Mouse (Mus musculus): ENCODE results near the gene Gm10184. TPM values are rescaled to one million over a fixed set of nuclear protein-coding genes. Genes with fewer than 3 reads are reported as not detected.
"Not testable (repeated sequence)": the region's sequence is repeated elsewhere in the genome, so short reads cannot be mapped to it uniquely, and the experiment has no call there.

Gm10184 gene
- 13.6 and 16.4 TPM in 2 replicates for polyA plus RNA-seq (2014; fragmentation: Nextera tagmentation; extraction: Ambion mirVana)

DNA sequence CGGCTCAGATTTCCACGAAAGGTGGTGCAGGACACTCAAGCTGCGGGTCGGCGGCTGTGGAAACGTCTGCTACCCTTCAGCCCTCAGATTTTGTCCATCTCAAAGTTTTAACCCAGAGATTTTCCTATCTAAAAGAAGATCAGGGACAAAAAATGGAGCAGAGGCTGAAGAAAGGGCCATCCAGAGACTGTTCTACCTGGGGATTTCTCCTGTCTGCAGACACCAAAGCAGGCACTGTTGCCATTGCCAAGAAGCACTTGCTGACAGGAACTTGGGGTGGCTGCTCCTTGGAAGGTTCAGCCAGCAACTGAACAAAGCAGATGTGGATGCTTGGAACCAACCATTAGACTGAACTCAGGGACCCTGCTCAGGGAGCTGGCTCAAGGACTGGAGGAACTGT, at the start of gene Gm10184:
TSS of gene Gm10184 (minus strand) at position 101 of the 400 bp plus-strand sequence.
- H3K9ac ChIP-seq (replicated peaks; ENCODE audit: low read depth, low read length): no peak within 1 kb of the TSS
- no peak within 1 kb of the TSS for H3K4me3 ChIP-seq (ENCODE audit: low read depth, low read length)
- no peaks in the 10 kb centered on the region for H3K27me3 ChIP-seq (ENCODE audit: control insufficient read depth, insufficient read depth, low read length)
- no peak for ATAC-seq (ENCODE audit: low read depth)
- H3K27ac ChIP-seq (ENCODE audit: low read depth, low read length): no peak within 1 kb of the TSS
- H3K9me3 ChIP-seq (ENCODE audit: control insufficient read depth, low read length): no peaks in the 10 kb centered on the region
- no peaks in the 10 kb centered on the region for H3K4me1 ChIP-seq (ENCODE audit: control insufficient read depth, insufficient read depth, low read length)
- no peaks in the 10 kb centered on the region for H3K36me3 ChIP-seq (ENCODE audit: control insufficient read depth, insufficient read depth, low read length)
- 92% methylated on average over 6 of the region's 6 CpGs for WGBS
- H3K4me2 ChIP-seq (ENCODE audit: low read depth, low read length): no peak within 1 kb of the TSS

DNA sequence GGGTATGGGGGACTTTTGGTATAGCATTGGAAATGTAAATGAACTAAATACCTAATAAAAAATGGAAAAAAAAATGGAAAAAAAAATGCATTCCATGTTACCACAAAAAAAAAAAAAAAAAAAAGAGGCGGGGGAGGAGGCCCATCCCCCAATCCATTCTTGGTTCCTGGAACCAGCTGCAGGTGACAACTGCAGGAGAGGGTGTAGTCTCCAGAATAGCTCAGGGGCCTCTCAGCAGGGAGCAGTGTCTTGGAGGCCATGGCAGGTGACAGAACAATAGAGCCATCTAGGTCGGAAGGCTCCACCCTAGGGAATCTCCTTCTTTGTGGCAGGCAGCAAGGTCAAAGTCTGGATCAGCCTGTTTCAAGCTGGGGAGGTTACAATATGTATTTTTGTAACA, 23.7 kb upstream of the Gm10184 start:
- ATAC-seq (ENCODE audit: low read depth): no peak
- H3K27ac ChIP-seq (ENCODE audit: low read depth, low read length): no peak overlapping the region
- WGBS: 20% methylated on average over 1 of the region's 2 CpGs

GRCm38 (mm10) chr17:89907686-89908085, 2.6 kb downstream of the Gm10184 start:
- no peaks in the 10 kb centered on the region for H3K27me3 ChIP-seq (ENCODE audit: control insufficient read depth, insufficient read depth, low read length)
- no peak for ATAC-seq (ENCODE audit: low read depth)

More for the DNA sequence above, 23.7 kb upstream of the Gm10184 start:
- no peaks in the 10 kb centered on the region for H3K36me3 ChIP-seq (ENCODE audit: control insufficient read depth, insufficient read depth, low read length)
- no peak overlapping the region for H3K4me2 ChIP-seq (ENCODE audit: low read depth, low read length)
- no peaks in the 10 kb centered on the region for H3K9me3 ChIP-seq (ENCODE audit: control insufficient read depth, low read length)
- no peaks in the 10 kb centered on the region for H3K27me3 ChIP-seq (ENCODE audit: control insufficient read depth, insufficient read depth, low read length)
- no peak overlapping the region for H3K4me3 ChIP-seq (ENCODE audit: low read depth, low read length)
- H3K4me1 ChIP-seq (ENCODE audit: control insufficient read depth, insufficient read depth, low read length): no peaks in the 10 kb centered on the region
- H3K9ac ChIP-seq (replicated peaks; ENCODE audit: low read depth, low read length): no peak overlapping the region

GRCm38 (mm10) chr17:89904701-89905100, 5.5 kb downstream of the Gm10184 start:
- ATAC-seq (ENCODE audit: low read depth); H3K4me2 ChIP-seq (ENCODE audit: low read depth, low read length); H3K9me3 ChIP-seq (ENCODE audit: control insufficient read depth, low read length): not testable (repeated sequence)

More at GRCm38 (mm10) chr17:89907686-89908085, 2.6 kb downstream of the Gm10184 start:
- Histone ChIP-seq H3K4me2 (ENCODE audit: low read depth, low read length) (no peak overlapping the region), H3K4me1 (ENCODE audit: control insufficient read depth, insufficient read depth, low read length) (no peaks in the 10 kb centered on the region), H3K27ac (ENCODE audit: low read depth, low read length) (no peak overlapping the region), H3K4me3 (ENCODE audit: low read depth, low read length) (no peak overlapping the region), H3K36me3 (ENCODE audit: control insufficient read depth, insufficient read depth, low read length) (no peaks in the 10 kb centered on the region), H3K9ac (replicated peaks; ENCODE audit: low read depth, low read length) (no peak overlapping the region), H3K9me3 (ENCODE audit: control insufficient read depth, low read length) (no peaks in the 10 kb centered on the region)

GRCm38 (mm10) chr17:89902767-89903166, 7.5 kb downstream of the Gm10184 start:
- 89% methylated on average over 1 of the region's 1 CpGs for WGBS
- Histone ChIP-seq H3K4me3 (ENCODE audit: low read depth, low read length) (no peak overlapping the region), H3K4me1 (ENCODE audit: control insufficient read depth, insufficient read depth, low read length) (no peaks in the 10 kb centered on the region), H3K9ac (replicated peaks; ENCODE audit: low read depth, low read length) (no peak overlapping the region), H3K36me3 (ENCODE audit: control insufficient read depth, insufficient read depth, low read length) (no peaks in the 10 kb centered on the region), H3K9me3 (ENCODE audit: control insufficient read depth, low read length) (no peaks in the 10 kb centered on the region), H3K27ac (ENCODE audit: low read depth, low read length) (no peak overlapping the region), H3K4me2 (ENCODE audit: low read depth, low read length) (no peak overlapping the region), H3K27me3 (ENCODE audit: control insufficient read depth, insufficient read depth, low read length) (no peaks in the 10 kb centered on the region)
- ATAC-seq (ENCODE audit: low read depth): no peak

More at GRCm38 (mm10) chr17:89904701-89905100, 5.5 kb downstream of the Gm10184 start:
- H3K4me3 ChIP-seq (ENCODE audit: low read depth, low read length); H3K36me3 ChIP-seq (ENCODE audit: control insufficient read depth, insufficient read depth, low read length); H3K4me1 ChIP-seq (ENCODE audit: control insufficient read depth, insufficient read depth, low read length); H3K9ac ChIP-seq (replicated peaks; ENCODE audit: low read depth, low read length); H3K27ac ChIP-seq (ENCODE audit: low read depth, low read length); H3K27me3 ChIP-seq (ENCODE audit: control insufficient read depth, insufficient read depth, low read length): not testable (repeated sequence)
- 92% methylated on average over 5 of the region's 5 CpGs for WGBS

DNA sequence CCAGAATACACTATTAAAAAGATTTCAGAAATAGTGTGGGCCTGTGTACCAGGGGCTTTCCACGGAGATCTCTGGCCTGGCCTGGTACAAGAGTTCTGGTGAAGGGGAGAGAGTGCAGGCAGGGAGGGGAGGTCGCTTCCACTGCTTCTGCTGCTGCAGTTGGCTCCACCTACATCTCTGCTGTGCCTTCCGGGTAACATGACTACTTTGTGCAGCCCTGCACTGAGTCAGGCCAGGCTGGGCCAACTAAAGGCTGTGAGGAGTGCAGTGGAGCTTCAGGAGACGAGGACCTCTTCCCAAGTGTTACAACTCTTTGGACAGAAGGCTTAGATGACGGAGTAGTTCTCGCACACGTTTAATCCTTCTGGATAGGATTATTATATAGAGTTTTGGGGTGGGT, 9.6 kb downstream of the Gm10184 start:
- H3K4me3 ChIP-seq (ENCODE audit: low read depth, low read length): no peak overlapping the region
- 77% methylated on average over 7 of the region's 7 CpGs for WGBS

DNA sequence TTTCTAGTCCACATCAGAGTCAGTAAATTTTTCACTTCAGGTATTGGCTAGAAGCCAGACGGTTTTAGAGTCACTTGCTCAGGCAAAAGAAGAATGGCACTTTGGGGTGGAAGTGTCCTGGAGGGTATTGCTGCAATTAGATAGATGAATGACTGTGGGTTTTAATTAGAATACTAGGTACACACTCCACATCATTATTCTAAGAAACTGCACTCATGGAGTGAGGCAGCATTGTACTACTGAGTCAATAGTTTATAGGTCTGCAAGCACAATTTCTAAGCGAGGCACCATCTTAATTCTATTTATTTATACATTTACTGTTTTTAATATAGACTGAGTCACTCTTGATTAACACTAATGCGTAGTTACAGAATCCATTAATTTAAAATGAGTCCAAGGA, 10.4 kb downstream of the Gm10184 start:
- H3K36me3 ChIP-seq (ENCODE audit: control insufficient read depth, insufficient read depth, low read length): no peaks in the 10 kb centered on the region
- no peak overlapping the region for H3K9ac ChIP-seq (replicated peaks; ENCODE audit: low read depth, low read length)
- H3K4me3 ChIP-seq (ENCODE audit: low read depth, low read length): no peak overlapping the region
- H3K27me3 ChIP-seq (ENCODE audit: control insufficient read depth, insufficient read depth, low read length): no peaks in the 10 kb centered on the region
- no peaks in the 10 kb centered on the region for H3K9me3 ChIP-seq (ENCODE audit: control insufficient read depth, low read length)
- no peak overlapping the region for H3K27ac ChIP-seq (ENCODE audit: low read depth, low read length)
- 50% methylated on average over 3 of the region's 3 CpGs for WGBS
- no peak overlapping the region for H3K4me2 ChIP-seq (ENCODE audit: low read depth, low read length)
- peak; percentile 71; the same call in 1 of the 2 replicates for ATAC-seq (ENCODE audit: low read depth)
- H3K4me1 ChIP-seq (ENCODE audit: control insufficient read depth, insufficient read depth, low read length): no peaks in the 10 kb centered on the region

More for the DNA sequence above, 9.6 kb downstream of the Gm10184 start:
- no peak for ATAC-seq (ENCODE audit: low read depth)
- Histone ChIP-seq H3K9ac (replicated peaks; ENCODE audit: low read depth, low read length) (no peak overlapping the region), H3K27ac (ENCODE audit: low read depth, low read length) (no peak overlapping the region), H3K4me2 (ENCODE audit: low read depth, low read length) (no peak overlapping the region), H3K36me3 (ENCODE audit: control insufficient read depth, insufficient read depth, low read length) (no peaks in the 10 kb centered on the region), H3K27me3 (ENCODE audit: control insufficient read depth, insufficient read depth, low read length) (no peaks in the 10 kb centered on the region), H3K9me3 (ENCODE audit: control insufficient read depth, low read length) (no peaks in the 10 kb centered on the region), H3K4me1 (ENCODE audit: control insufficient read depth, insufficient read depth, low read length) (no peaks in the 10 kb centered on the region)

- H3K27me3 ChIP-seq (ENCODE audit: control insufficient read depth, insufficient read depth, low read length): no peaks in the 10 kb centered on the region
- no peak overlapping the region for H3K9ac ChIP-seq (replicated peaks; ENCODE audit: low read depth, low read length)
- 35% methylated on average over 3 of the region's 3 CpGs for WGBS
- no peaks in the 10 kb centered on the region for H3K36me3 ChIP-seq (ENCODE audit: control insufficient read depth, insufficient read depth, low read length)
- H3K4me2 ChIP-seq (ENCODE audit: low read depth, low read length): no peak overlapping the region
- no peaks in the 10 kb centered on the region for H3K4me1 ChIP-seq (ENCODE audit: control insufficient read depth, insufficient read depth, low read length)
- H3K9me3 ChIP-seq (ENCODE audit: control insufficient read depth, low read length): no peaks in the 10 kb centered on the region
- H3K4me3 ChIP-seq (ENCODE audit: low read depth, low read length): no peak overlapping the region
- no peak for ATAC-seq (ENCODE audit: low read depth)
- H3K27ac ChIP-seq (ENCODE audit: low read depth, low read length): no peak overlapping the region
These were observed 45.3 kb downstream of the Gm10184 start for GRCm38 (mm10) chr17:89864996-89865395.
